Mouse (Mus musculus) MEL (cell line): ENCODE measurements around the gene Ccdc155. TPM values are rescaled to one million over a fixed set of nuclear protein-coding genes. Genes with fewer than 3 reads are reported as not detected.

Source experiments
- ZNF384 ChIP-seq: IDR thresholded peaks from 2 replicates; pipeline ENCODE4 v1.6.1; 2012; ENCODE audit warnings: low read depth, mild to moderate bottlenecking, inconsistent platforms, low read length, improper control_type of control experiment
- polyA plus RNA-seq, 2 experiments: library from polyadenylated mRNA; stranded (reverse) in 1 of 2; unstranded in 1 of 2; fragments of >175 nt in 1 of 2; fragments of >200 nt in 1 of 2; gene quantifications; 2 replicates each; pipeline versions ENCODE4 v1.2.1 to v1.2.4; 2012; ENCODE audit warnings: low replicate concordance in 2 of 2, low read depth in 1 of 2; ENCODE audit not compliant: insufficient read length in 2 of 2, insufficient read depth in 1 of 2, missing spikeins in 1 of 2
- total RNA-seq: library from RNA; depleted of rRNA; stranded (reverse); fragments of 300-350 nt; gene quantifications from 2 replicates; pipeline ENCODE4 v1.2.3, GENCODE M21; 2012; rRNA removed

Ccdc155 gene
- total and polyA plus RNA-seq, 3 experiments, result 0.27 to 0.38 TPM; not detected in 1

DNA sequence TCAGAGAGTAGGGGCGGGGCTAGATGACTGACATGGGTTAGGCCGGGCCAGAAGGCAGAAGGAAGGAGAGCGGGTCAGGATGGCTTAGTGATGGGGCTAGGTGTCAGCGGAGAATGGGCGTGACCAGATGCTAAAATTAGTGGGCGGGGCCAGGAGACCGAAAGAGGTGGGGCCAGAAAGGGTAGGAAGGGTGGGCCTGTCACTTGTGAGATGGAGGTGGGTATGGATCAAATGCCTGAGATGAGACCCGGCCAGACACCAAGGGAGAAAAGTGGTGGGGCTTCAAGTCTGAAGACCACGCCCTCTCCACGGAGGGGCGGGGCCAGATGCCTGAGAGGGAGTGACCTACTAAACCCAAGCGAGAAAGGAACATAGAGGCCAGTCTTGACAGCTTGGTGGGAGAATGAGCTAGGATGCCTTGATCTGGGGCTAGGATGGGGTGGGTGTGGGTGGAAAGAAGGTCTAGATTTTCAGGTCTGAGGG lies 70.1 kb downstream of the Ccdc155 start (continued):
- no peak for TF ChIP-seq ZNF384

Other genes with a start within 250 kb of the Ccdc155 start
Only the 30 nearest of the 35 such genes appear.
- 78.6 and 83.4 TPM in 2 replicates for gene Irf3, start 207.2 kb downstream of the Ccdc155 start, total RNA-seq
- gene Irf3, start 207.2 kb downstream of the Ccdc155 start, polyA plus RNA-seq, result 10 to 100 TPM in 1 of 2 experiments, not detected in 1; 82.1 TPM
- 13.4 and 16.6 TPM in 2 replicates for gene Bcl2l12, start 206.2 kb downstream of the Ccdc155 start, total RNA-seq
- gene Bcl2l12, start 206.2 kb downstream of the Ccdc155 start, polyA plus RNA-seq, result 10 to 100 TPM in 1 of 2 experiments, not detected in 1; 24.6 TPM
- gene Scaf1, start 188.5 kb downstream of the Ccdc155 start, total RNA-seq, result 17.7 and 18.3 TPM in 2 replicates
- 10 to 100 TPM; 34.4 to 81.5 TPM for gene Scaf1, start 188.5 kb downstream of the Ccdc155 start, polyA plus RNA-seq
- 4.2 and 5.0 TPM in 2 replicates for gene Rras, start 186.9 kb downstream of the Ccdc155 start, total RNA-seq
- 10 to 100 TPM in 1 of 2 experiments, not detected in 1; 24.1 TPM for gene Rras, start 186.9 kb downstream of the Ccdc155 start, polyA plus RNA-seq
- gene Prr12, start 152.0 kb downstream of the Ccdc155 start, total RNA-seq, result 3.3 and 3.5 TPM in 2 replicates
- 10 to 100 TPM in 1 of 2 experiments, not detected in 1; 32.1 TPM for gene Prr12, start 152.0 kb downstream of the Ccdc155 start, polyA plus RNA-seq
- gene Nosip, start 142.5 kb downstream of the Ccdc155 start, total RNA-seq, result 49.9 and 50.7 TPM in 2 replicates
- 10 to 100 TPM in 1 of 2 experiments, not detected in 1; 78.9 TPM for gene Nosip, start 142.5 kb downstream of the Ccdc155 start, polyA plus RNA-seq
- gene Prrg2, start 142.2 kb downstream of the Ccdc155 start, total RNA-seq, result 7.5 and 7.7 TPM in 2 replicates
- 10 to 100 TPM in 1 of 2 experiments, not detected in 1; 16.9 TPM for gene Prrg2, start 142.2 kb downstream of the Ccdc155 start, polyA plus RNA-seq
- gene Rcn3, start 112.7 kb downstream of the Ccdc155 start, total RNA-seq, result 16.0 and 29.3 TPM in 2 replicates
- gene Rcn3, start 112.7 kb downstream of the Ccdc155 start, polyA plus RNA-seq, result 10 to 100 TPM in 1 of 2 experiments, not detected in 1; 43.0 TPM
- gene Fcgrt, start 101.0 kb downstream of the Ccdc155 start, total RNA-seq, result 0.26 and 0.27 TPM in 2 replicates
- gene Fcgrt, start 101.0 kb downstream of the Ccdc155 start, polyA plus RNA-seq, result 1 to 10 TPM in 1 of 2 experiments, not detected in 1; 1.7 TPM
- 2,482 and 2,708 TPM in 2 replicates for gene Rps11, start 80.5 kb downstream of the Ccdc155 start, total RNA-seq
- 1,000 to 10,000 TPM; 3,189 to 5,434 TPM for gene Rps11, start 80.5 kb downstream of the Ccdc155 start, polyA plus RNA-seq
- 2,773 and 3,160 TPM in 2 replicates for gene Rpl13a, start 76.1 kb downstream of the Ccdc155 start, total RNA-seq
- gene Rpl13a, start 76.1 kb downstream of the Ccdc155 start, polyA plus RNA-seq, result 1,000 to 10,000 TPM; 2,091 to 3,727 TPM
- gene Gm45713, start 68.7 kb downstream of the Ccdc155 start, total RNA-seq, result 0.69 and 3.9 TPM in 2 replicates
- gene Gm45713, start 68.7 kb downstream of the Ccdc155 start, polyA plus RNA-seq, result not detected
- 9.5 and 13.0 TPM in 2 replicates for gene Flt3l, start 68.5 kb downstream of the Ccdc155 start, total RNA-seq
- 10 to 100 TPM in 1 of 2 experiments, not detected in 1; 35.4 TPM for gene Flt3l, start 68.5 kb downstream of the Ccdc155 start, polyA plus RNA-seq
- gene Pih1d1, start 50.6 kb downstream of the Ccdc155 start, total RNA-seq, result 119 and 141 TPM in 2 replicates
- 100 to 1,000 TPM in 1 of 2 experiments, not detected in 1; 148 TPM for gene Pih1d1, start 50.6 kb downstream of the Ccdc155 start, polyA plus RNA-seq
- 33.9 and 34.0 TPM in 2 replicates for gene Aldh16a1, start 50.3 kb downstream of the Ccdc155 start, total RNA-seq
- gene Aldh16a1, start 50.3 kb downstream of the Ccdc155 start, polyA plus RNA-seq, result 10 to 100 TPM in 1 of 2 experiments, not detected in 1; 61.6 TPM
- gene Slc17a7, start 40.9 kb downstream of the Ccdc155 start, total RNA-seq, result 0.23 TPM in 2 replicates
- 1 to 10 TPM in 1 of 2 experiments, not detected in 1; 1.0 TPM for gene Slc17a7, start 40.9 kb downstream of the Ccdc155 start, polyA plus RNA-seq
- not detected in 2 replicates for gene Gfy, start 25.3 kb downstream of the Ccdc155 start, total RNA-seq
- gene Gfy, start 25.3 kb downstream of the Ccdc155 start, polyA plus RNA-seq, result not detected
- not detected in 2 replicates for gene Pth2, start 23.9 kb downstream of the Ccdc155 start, total RNA-seq
- gene Pth2, start 23.9 kb downstream of the Ccdc155 start, polyA plus RNA-seq, result not detected
- 8.5 and 9.2 TPM in 2 replicates for gene Dkkl1, start 7.3 kb upstream of the Ccdc155 start, total RNA-seq
- gene Dkkl1, start 7.3 kb upstream of the Ccdc155 start, polyA plus RNA-seq, result 10 to 100 TPM in 1 of 2 experiments, not detected in 1; 32.0 TPM
- 0.19 TPM in 1 of 2 replicates, not detected in the other for gene Tead2, start 10.9 kb upstream of the Ccdc155 start, total RNA-seq
- under 1 TPM in 1 of 2 experiments, not detected in 1; 0.38 TPM for gene Tead2, start 10.9 kb upstream of the Ccdc155 start, polyA plus RNA-seq
- 17.2 and 22.4 TPM in 2 replicates for gene Cd37, start 34.2 kb upstream of the Ccdc155 start, total RNA-seq
- gene Cd37, start 34.2 kb upstream of the Ccdc155 start, polyA plus RNA-seq, result 100 to 1,000 TPM in 1 of 2 experiments, not detected in 1; 111 TPM
- gene Slc6a16, start 36.2 kb upstream of the Ccdc155 start, total RNA-seq, result not detected in 2 replicates
- not detected for gene Slc6a16, start 36.2 kb upstream of the Ccdc155 start, polyA plus RNA-seq
- gene Slc6a21, start 72.6 kb upstream of the Ccdc155 start, total RNA-seq, result not detected in 2 replicates
- not detected for gene Slc6a21, start 72.6 kb upstream of the Ccdc155 start, polyA plus RNA-seq
- 4.5 and 4.8 TPM in 2 replicates for gene Trpm4, start 128.9 kb upstream of the Ccdc155 start, total RNA-seq
- gene Trpm4, start 128.9 kb upstream of the Ccdc155 start, polyA plus RNA-seq, result 1 to 10 TPM in 1 of 2 experiments, not detected in 1; 6.9 TPM
- gene Hrc, start 130.4 kb upstream of the Ccdc155 start, total RNA-seq, result not detected in 2 replicates
- under 1 TPM in 1 of 2 experiments, not detected in 1; 0.22 TPM for gene Hrc, start 130.4 kb upstream of the Ccdc155 start, polyA plus RNA-seq
- gene Ppfia3, start 162.1 kb upstream of the Ccdc155 start, total RNA-seq, result 3.0 and 3.4 TPM in 2 replicates
- gene Ppfia3, start 162.1 kb upstream of the Ccdc155 start, polyA plus RNA-seq, result 1 to 10 TPM in 1 of 2 experiments, not detected in 1; 5.9 TPM
- gene Lin7b, start 165.7 kb upstream of the Ccdc155 start, total RNA-seq, result 1.3 and 1.4 TPM in 2 replicates
- 1 to 10 TPM in 1 of 2 experiments, not detected in 1; 3.8 TPM for gene Lin7b, start 165.7 kb upstream of the Ccdc155 start, polyA plus RNA-seq
- 260 and 272 TPM in 2 replicates for gene Snrnp70, start 190.8 kb upstream of the Ccdc155 start, total RNA-seq
- gene Snrnp70, start 190.8 kb upstream of the Ccdc155 start, polyA plus RNA-seq, result 1,000 to 10,000 TPM in 1 of 2 experiments, 100 to 1,000 TPM in 1; 588 to 1,478 TPM
- 0.07 TPM in 1 of 2 replicates, not detected in the other for gene Kcna7, start 200.8 kb upstream of the Ccdc155 start, total RNA-seq
- gene Kcna7, start 200.8 kb upstream of the Ccdc155 start, polyA plus RNA-seq, result under 1 TPM in 1 of 2 experiments, not detected in 1; 0.06 TPM
- gene Ntf5, start 208.8 kb upstream of the Ccdc155 start, total RNA-seq, result 0.54 and 0.92 TPM in 2 replicates
- gene Ntf5, start 208.8 kb upstream of the Ccdc155 start, polyA plus RNA-seq, result 1 to 10 TPM in 1 of 2 experiments, not detected in 1; 1.9 TPM